Mouse (Mus musculus) urinary bladder, postnatal 14 days (tissue): ENCODE measurements around the gene Cenpt.

ENCODE experiments used
- DNase-seq: peaks from one replicate; pipeline ENCODE4 v3.0.0; 2021; ENCODE audit warnings: low spot score

Cenpt gene

DNA sequence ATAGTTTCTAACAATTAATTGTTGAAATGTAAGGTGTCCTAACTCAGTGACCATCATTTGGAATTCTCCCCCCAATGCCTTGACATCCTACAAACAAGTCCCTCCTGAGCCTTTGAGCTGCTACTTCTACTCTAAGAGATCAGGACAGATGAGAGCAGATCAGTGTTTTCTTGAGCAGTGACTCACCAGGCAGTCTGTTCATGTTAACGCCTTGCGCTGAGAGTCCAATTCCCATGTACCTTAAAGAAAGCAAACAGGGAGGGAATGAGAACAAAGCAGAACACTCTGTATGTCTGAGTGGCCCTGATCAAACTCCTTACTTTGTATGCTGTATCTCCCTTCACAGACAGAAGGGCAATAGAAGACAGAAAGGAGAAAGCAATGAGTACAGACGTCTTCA lies 47.7 kb downstream of the Cenpt start:
- no peak for DNase-seq

DNA sequence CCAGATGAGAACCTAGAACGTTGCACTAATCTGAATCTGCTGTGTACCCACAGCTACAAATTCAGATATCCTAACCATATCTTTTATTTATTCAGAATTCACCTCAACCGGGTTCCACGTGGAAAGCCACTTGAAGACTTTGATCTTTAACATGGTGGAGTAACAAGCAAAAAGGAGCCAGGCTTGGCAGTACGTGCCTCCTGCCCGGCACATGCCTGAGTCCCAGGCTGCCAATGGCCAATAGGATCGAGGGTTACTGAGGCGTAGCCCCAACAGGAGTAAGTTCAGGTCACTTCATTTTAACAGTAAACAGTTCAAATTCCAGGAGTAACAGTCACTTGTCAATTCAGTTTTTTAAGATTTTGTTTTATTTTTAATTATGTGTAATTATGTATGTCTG lies 48.3 kb downstream of the Cenpt start:
- DNase-seq, result no peak

DNA sequence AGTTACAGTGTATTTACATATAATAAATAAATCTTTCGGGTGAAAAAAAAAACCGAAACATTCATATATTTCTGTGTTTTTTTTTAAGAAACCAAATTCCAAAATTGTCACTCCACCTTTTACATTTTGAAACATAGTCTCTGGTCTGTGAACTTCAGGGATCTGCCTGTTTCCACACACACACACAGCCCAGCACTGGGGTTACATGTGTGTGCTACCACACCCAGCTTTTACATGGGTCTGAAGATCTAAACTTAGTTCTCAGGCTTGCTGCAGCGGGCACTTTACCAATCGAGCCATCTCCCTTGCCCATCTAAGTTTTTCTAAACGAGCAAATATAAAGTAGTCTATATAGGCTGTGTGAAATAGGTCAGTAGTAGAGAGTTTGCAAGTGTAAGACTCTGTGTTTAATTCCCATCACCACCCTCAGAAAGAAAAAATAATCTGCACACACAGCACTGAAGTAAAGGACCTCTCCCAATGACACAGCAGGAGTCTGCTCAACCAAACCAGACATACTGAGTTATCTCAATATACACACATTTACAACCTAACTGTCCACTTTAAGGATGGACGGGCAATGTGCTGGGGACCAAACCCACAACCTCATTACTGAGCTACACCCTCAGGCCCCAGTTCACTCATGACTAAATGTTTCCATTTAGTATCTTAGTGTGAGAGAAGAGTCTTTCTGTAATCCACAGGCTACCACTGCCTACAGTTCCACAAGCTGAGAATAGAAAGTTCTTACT lies 51.7 kb downstream of the Cenpt start:
- DNase-seq, result no peak

DNA sequence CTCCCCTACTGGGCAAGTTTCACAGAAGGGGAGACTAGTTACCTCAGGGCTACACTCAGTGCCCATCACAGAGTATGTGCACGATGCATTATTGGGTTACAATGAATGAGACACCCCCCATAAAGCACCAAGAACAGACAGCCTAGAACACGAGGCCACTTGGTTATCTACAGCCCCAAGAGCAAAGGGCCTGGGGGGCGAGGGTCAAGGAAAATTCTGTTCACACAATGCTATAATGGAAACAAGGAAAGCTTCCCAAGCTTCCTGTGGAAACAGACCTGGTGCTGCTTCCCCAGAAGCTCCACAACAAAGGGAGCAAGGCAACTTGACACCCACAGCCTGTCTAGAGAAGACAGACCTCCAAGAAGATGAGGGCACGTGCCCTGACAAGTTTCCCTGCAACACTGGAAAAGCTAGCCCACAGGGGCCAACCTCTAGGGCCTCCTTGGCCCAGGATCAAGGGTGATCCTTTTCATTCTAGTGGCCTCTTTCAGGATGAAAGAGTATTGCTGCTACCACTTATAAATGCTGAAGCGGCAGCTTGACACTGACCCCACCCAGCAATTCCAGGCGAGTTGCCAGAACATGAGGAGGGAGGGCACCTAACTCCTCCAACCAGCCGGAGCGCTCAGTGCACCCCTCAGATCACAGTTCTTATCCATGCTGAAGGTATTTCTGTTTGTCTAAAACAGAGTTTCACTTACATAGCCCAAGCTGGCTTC lies 53.8 kb downstream of the Cenpt start:
- peak; percentile 86 for DNase-seq

DNA sequence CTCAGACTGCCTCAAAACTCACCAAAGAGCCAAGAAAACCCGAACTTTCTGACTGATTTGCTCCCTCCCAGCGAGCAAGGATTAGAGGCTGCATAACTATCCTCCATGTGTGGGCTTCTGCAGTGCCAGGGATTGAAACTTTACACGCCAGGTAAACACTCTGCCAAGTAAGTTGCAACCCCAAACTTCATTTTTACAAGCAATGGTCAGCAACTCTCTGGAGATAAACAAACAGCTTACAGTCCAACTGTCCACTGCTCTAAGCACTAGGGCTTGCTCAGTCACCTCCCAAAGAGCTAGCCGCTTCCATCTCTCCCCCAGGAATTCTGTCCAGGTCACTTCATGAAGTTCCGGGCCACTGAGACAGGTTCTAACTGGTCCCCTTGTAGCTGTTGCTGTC lies 54.7 kb downstream of the Cenpt start:
- DNase-seq, result no peak

DNA sequence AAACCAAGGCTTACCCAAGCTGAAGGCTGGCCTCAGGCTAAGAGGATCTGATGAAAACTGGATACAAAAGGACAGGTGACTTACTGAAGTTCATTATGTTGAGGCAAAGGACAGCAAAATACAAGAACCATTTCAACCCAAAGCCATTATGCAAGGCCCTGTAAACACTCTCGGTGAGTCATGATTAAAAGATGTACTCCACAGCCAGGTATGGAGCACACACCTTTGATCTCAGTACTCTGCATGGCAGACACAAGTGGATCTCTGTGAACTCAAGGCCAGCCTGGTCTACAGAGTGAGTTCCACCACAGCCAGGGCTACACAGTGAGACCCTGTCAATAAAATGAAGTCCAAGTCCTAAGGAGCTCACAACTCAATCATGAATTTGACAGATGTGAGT lies 57.3 kb downstream of the Cenpt start:
- no peak for DNase-seq
